Mouse (Mus musculus): ENCODE results near the gene Rabgap1l. TPM values are rescaled to one million over a fixed set of nuclear protein-coding genes. Genes with fewer than 3 reads are reported as not detected.

Gene Rabgap1l
- polyA plus RNA-seq, 1 experiment, result 37.1 TPM

GRCm38 (mm10) chr1:160786571-160786970 lies 6.4 kb downstream of the Rabgap1l start:
- H3K27me3 ChIP-seq (ENCODE audit: control insufficient read depth, insufficient read depth, low read length, poor library complexity, severe bottlenecking), result no peaks in the 10 kb centered on the region
- H3K27ac ChIP-seq (ENCODE audit: insufficient read depth, low read length), result no peak overlapping the region
- no peaks in the 10 kb centered on the region for H3K36me3 ChIP-seq (ENCODE audit: control insufficient read depth, insufficient read depth, low read length, poor library complexity, severe bottlenecking)
- H3K4me1 ChIP-seq (ENCODE audit: control insufficient read depth, insufficient read depth, low read length), result no peaks in the 10 kb centered on the region
- H3K4me3 ChIP-seq (ENCODE audit: low read depth, low read length), result no peak overlapping the region
- H3K9me3 ChIP-seq (replicated peaks; ENCODE audit: control insufficient read depth, insufficient read depth, low read length, poor library complexity, severe bottlenecking), result no peaks in the 10 kb centered on the region
- TF ChIP-seq POLR2A (IDR thresholded peaks at IDR 0.05; ENCODE audit: insufficient read depth, low read length) (no peak), EP300 (IDR thresholded peaks at IDR 0.05; ENCODE audit: insufficient read depth, low read depth, low read length) (no peak), CTCF (IDR thresholded peaks at IDR 0.05; ENCODE audit: low read depth, low read length) (no peak)
- no peak overlapping the region for H3K9ac ChIP-seq (ENCODE audit: low read depth, poor library complexity, severe bottlenecking)

GRCm38 (mm10) chr1:160785681-160786225 lies 7.3 kb downstream of the Rabgap1l start:
- Histone ChIP-seq H3K36me3 (ENCODE audit: control insufficient read depth, insufficient read depth, low read length, poor library complexity, severe bottlenecking) (no peaks in the 10 kb centered on the region), H3K4me1 (ENCODE audit: control insufficient read depth, insufficient read depth, low read length) (no peaks in the 10 kb centered on the region), H3K27ac (ENCODE audit: insufficient read depth, low read length) (no peak overlapping the region), H3K27me3 (ENCODE audit: control insufficient read depth, insufficient read depth, low read length, poor library complexity, severe bottlenecking) (no peaks in the 10 kb centered on the region), H3K4me3 (ENCODE audit: low read depth, low read length) (no peak overlapping the region), H3K9me3 (replicated peaks; ENCODE audit: control insufficient read depth, insufficient read depth, low read length, poor library complexity, severe bottlenecking) (no peaks in the 10 kb centered on the region), H3K9ac (ENCODE audit: low read depth, poor library complexity, severe bottlenecking) (no peak overlapping the region)
- TF ChIP-seq POLR2A (IDR thresholded peaks at IDR 0.05; ENCODE audit: insufficient read depth, low read length) (no peak), CTCF (IDR thresholded peaks at IDR 0.05; ENCODE audit: low read depth, low read length) (no peak), EP300 (IDR thresholded peaks at IDR 0.05; ENCODE audit: insufficient read depth, low read depth, low read length) (no peak)

DNA sequence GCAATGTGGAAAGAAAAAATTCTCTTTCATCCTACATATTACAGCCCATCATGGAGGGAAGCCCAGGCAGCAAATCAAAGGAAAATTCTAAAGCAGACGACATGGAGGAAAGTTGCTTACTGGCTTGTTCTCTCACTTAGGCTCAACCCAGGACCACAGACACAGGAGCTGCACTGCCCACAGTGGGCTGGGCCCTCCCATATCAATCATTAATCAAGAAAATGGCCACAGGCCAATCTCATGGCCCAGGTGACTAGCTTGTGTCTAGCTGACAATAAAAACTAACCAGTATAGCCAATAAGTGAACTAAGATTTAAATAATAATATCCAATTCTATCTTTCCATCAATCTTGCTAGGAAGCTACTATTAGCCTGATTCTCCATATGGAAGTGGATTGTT lies 8.9 kb downstream of the Rabgap1l start:
- H3K9ac ChIP-seq (ENCODE audit: low read depth, poor library complexity, severe bottlenecking), result no peak overlapping the region
- H3K27me3 ChIP-seq (ENCODE audit: control insufficient read depth, insufficient read depth, low read length, poor library complexity, severe bottlenecking), result no peaks in the 10 kb centered on the region
- H3K9me3 ChIP-seq (replicated peaks; ENCODE audit: control insufficient read depth, insufficient read depth, low read length, poor library complexity, severe bottlenecking), result no peaks in the 10 kb centered on the region
- H3K4me3 ChIP-seq (ENCODE audit: low read depth, low read length), result no peak overlapping the region
- TF ChIP-seq POLR2A (IDR thresholded peaks at IDR 0.05; ENCODE audit: insufficient read depth, low read length), result no peak
- TF ChIP-seq CTCF (IDR thresholded peaks at IDR 0.05; ENCODE audit: low read depth, low read length), result no peak
- TF ChIP-seq EP300 (IDR thresholded peaks at IDR 0.05; ENCODE audit: insufficient read depth, low read depth, low read length), result no peak
- no peaks in the 10 kb centered on the region for H3K36me3 ChIP-seq (ENCODE audit: control insufficient read depth, insufficient read depth, low read length, poor library complexity, severe bottlenecking)
- no peak overlapping the region for H3K27ac ChIP-seq (ENCODE audit: insufficient read depth, low read length)
- H3K4me1 ChIP-seq (ENCODE audit: control insufficient read depth, insufficient read depth, low read length), result no peaks in the 10 kb centered on the region

- Histone ChIP-seq H3K27ac (ENCODE audit: insufficient read depth, low read length) (no peak overlapping the region), H3K27me3 (ENCODE audit: control insufficient read depth, insufficient read depth, low read length, poor library complexity, severe bottlenecking) (no peaks in the 10 kb centered on the region), H3K9me3 (replicated peaks; ENCODE audit: control insufficient read depth, insufficient read depth, low read length, poor library complexity, severe bottlenecking) (no peaks in the 10 kb centered on the region), H3K36me3 (ENCODE audit: control insufficient read depth, insufficient read depth, low read length, poor library complexity, severe bottlenecking) (no peaks in the 10 kb centered on the region), H3K9ac (ENCODE audit: low read depth, poor library complexity, severe bottlenecking) (no peak overlapping the region), H3K4me3 (ENCODE audit: low read depth, low read length) (no peak overlapping the region), H3K4me1 (ENCODE audit: control insufficient read depth, insufficient read depth, low read length) (no peaks in the 10 kb centered on the region)
- no peak for TF ChIP-seq EP300 (IDR thresholded peaks at IDR 0.05; ENCODE audit: insufficient read depth, low read depth, low read length)
- no peak for TF ChIP-seq POLR2A (IDR thresholded peaks at IDR 0.05; ENCODE audit: insufficient read depth, low read length)
- no peak for TF ChIP-seq CTCF (IDR thresholded peaks at IDR 0.05; ENCODE audit: low read depth, low read length)
Measured at GRCm38 (mm10) chr1:160774166-160774565, 18.8 kb downstream of the Rabgap1l start.

DNA sequence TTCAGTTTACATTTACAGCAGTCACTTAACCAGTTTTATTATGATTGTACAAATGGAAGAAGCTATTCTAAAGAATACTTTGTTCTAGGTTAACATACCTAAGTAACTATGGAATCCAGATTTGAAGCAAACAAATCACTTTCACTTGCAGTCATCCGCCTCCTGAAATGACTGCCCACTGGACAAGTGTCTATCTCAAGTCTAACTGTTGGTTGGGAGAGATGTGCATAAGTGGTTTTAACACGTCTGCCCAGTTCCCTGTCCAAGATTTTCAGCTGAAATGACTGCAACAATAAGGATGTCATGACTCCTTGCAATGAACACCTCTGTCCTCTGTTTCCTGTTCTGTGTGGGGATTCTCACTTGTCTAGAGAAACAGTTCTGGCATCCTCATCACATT lies 27.4 kb downstream of the Rabgap1l start:
- no peak for TF ChIP-seq CTCF (IDR thresholded peaks at IDR 0.05; ENCODE audit: low read depth, low read length)
- TF ChIP-seq EP300 (IDR thresholded peaks at IDR 0.05; ENCODE audit: insufficient read depth, low read depth, low read length), result no peak
- TF ChIP-seq POLR2A (IDR thresholded peaks at IDR 0.05; ENCODE audit: insufficient read depth, low read length), result no peak
- Histone ChIP-seq H3K27me3 (ENCODE audit: control insufficient read depth, insufficient read depth, low read length, poor library complexity, severe bottlenecking) (no peaks in the 10 kb centered on the region), H3K4me3 (ENCODE audit: low read depth, low read length) (no peak overlapping the region), H3K4me1 (ENCODE audit: control insufficient read depth, insufficient read depth, low read length) (no peaks in the 10 kb centered on the region), H3K9me3 (replicated peaks; ENCODE audit: control insufficient read depth, insufficient read depth, low read length, poor library complexity, severe bottlenecking) (no peaks in the 10 kb centered on the region), H3K27ac (ENCODE audit: insufficient read depth, low read length) (no peak overlapping the region), H3K9ac (ENCODE audit: low read depth, poor library complexity, severe bottlenecking) (no peak overlapping the region), H3K36me3 (ENCODE audit: control insufficient read depth, insufficient read depth, low read length, poor library complexity, severe bottlenecking) (no peaks in the 10 kb centered on the region)

GRCm38 (mm10) chr1:160758243-160758642 lies 34.8 kb downstream of the Rabgap1l start:
- no peak overlapping the region for H3K27ac ChIP-seq (ENCODE audit: insufficient read depth, low read length)
- H3K4me3 ChIP-seq (ENCODE audit: low read depth, low read length), result no peak overlapping the region
- H3K9me3 ChIP-seq (replicated peaks; ENCODE audit: control insufficient read depth, insufficient read depth, low read length, poor library complexity, severe bottlenecking), result no peaks in the 10 kb centered on the region
- H3K36me3 ChIP-seq (ENCODE audit: control insufficient read depth, insufficient read depth, low read length, poor library complexity, severe bottlenecking), result no peaks in the 10 kb centered on the region
- no peaks in the 10 kb centered on the region for H3K27me3 ChIP-seq (ENCODE audit: control insufficient read depth, insufficient read depth, low read length, poor library complexity, severe bottlenecking)
- TF ChIP-seq CTCF (IDR thresholded peaks at IDR 0.05; ENCODE audit: low read depth, low read length) (peak; percentile 92), EP300 (IDR thresholded peaks at IDR 0.05; ENCODE audit: insufficient read depth, low read depth, low read length) (no peak), POLR2A (IDR thresholded peaks at IDR 0.05; ENCODE audit: insufficient read depth, low read length) (no peak)
- no peak overlapping the region for H3K9ac ChIP-seq (ENCODE audit: low read depth, poor library complexity, severe bottlenecking)
- H3K4me1 ChIP-seq (ENCODE audit: control insufficient read depth, insufficient read depth, low read length), result no peaks in the 10 kb centered on the region
